Mouse (Mus musculus): Measurements from ENCODE around the gene Gm40193. TPM values are rescaled to one million over a fixed set of nuclear protein-coding genes. Genes with fewer than 3 reads are reported as not detected.

Gene Gm40193
- polyA plus RNA-seq (2012; rRNA removed) (1.2 TPM in 1 of 2 replicates, not detected in the other), polyA plus RNA-seq (2014; fragmentation: Nextera tagmentation; extraction: Ambion mirVana) (not detected in 2 replicates)

DNA sequence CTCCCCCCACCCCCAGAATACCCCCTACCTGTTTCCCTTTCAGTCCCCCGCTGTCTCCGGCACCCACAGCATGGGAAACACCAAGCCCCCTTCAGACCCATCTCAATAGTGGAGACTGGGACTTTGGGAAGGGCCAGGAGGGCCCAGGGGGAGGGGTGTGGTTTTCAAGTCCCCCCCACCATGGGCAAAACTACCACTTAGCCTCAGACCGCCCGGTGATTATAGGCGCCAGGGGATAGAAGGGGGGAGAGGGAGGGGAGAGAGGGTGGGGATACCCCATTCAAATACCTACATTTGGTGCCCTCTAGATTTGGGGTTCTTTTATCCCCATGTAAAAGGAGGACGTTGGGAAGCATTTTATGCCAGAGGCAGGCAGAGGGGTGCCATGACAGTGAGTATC, at the start of gene Gm40193:
TSS of gene Gm40193 (minus strand) at position 101 of the 400 bp plus-strand sequence.
- H3K4me2 ChIP-seq (replicated peaks; ENCODE audit: low read depth, low read length, severe bottlenecking): no peak within 1 kb of the TSS
- no peaks in the 10 kb centered on the region for H3K27me3 ChIP-seq (ENCODE audit: control insufficient read depth, insufficient read depth, low read length)
- no peaks in the 10 kb centered on the region for H3K4me1 ChIP-seq (ENCODE audit: control insufficient read depth, insufficient read depth, low read length)
- 80% methylated on average over 6 of the region's 6 CpGs for WGBS
- no peaks in the 10 kb centered on the region for H3K9me3 ChIP-seq (ENCODE audit: control insufficient read depth, low read length)
- no peak within 1 kb of the TSS for H3K27ac ChIP-seq (replicated peaks; ENCODE audit: low read depth, low read length)
- DNase-seq (ENCODE audit: low spot score) (no peak), ATAC-seq (ENCODE audit: low FRiP score, low read depth) (no peak)
- H3K36me3 ChIP-seq (ENCODE audit: control insufficient read depth, insufficient read depth, low read length): peaks cover 10% of the 10 kb centered on the region
- TF ChIP-seq POLR2A (IDR thresholded peaks at IDR 0.05; ENCODE audit: borderline replicate concordance, extremely low read depth, insufficient read depth, insufficient read length): no peak
- H3K4me3 ChIP-seq (replicated peaks; ENCODE audit: low read length): no peak within 1 kb of the TSS
- H3K9ac ChIP-seq (ENCODE audit: low read depth, low read length, severe bottlenecking): no peak within 1 kb of the TSS

DNA sequence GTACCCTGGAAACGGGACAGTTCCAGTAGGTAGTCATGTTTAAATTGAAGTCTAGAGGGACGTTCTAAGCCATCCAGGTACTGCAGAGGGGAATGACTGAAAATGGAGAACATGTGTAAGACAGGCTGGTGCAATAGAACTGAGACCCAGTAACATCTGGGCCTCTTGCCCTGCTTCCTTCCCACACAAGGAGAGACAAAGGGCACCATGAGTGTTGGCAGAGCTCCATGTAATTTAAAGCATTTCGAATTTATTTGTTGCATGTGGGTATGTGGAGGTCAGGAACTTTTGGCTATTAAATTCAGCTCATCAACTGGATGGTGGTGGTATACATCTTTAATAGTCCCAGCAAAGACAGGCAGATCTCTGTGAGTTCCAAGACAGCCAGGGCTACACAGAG, 49.5 kb upstream of the Gm40193 start:
- Histone ChIP-seq H3K27me3 (ENCODE audit: control insufficient read depth, insufficient read depth, low read length) (no peaks in the 10 kb centered on the region), H3K36me3 (ENCODE audit: control insufficient read depth, insufficient read depth, low read length) (no peaks in the 10 kb centered on the region; the same call in 1 of the 2 replicates), H3K9ac (ENCODE audit: low read depth, low read length, severe bottlenecking) (no peak overlapping the region), H3K4me2 (replicated peaks; ENCODE audit: low read depth, low read length, severe bottlenecking) (no peak overlapping the region), H3K4me1 (ENCODE audit: control insufficient read depth, insufficient read depth, low read length) (peaks cover 53% of the 10 kb centered on the region), H3K4me3 (replicated peaks; ENCODE audit: low read length) (no peak overlapping the region), H3K9me3 (ENCODE audit: control insufficient read depth, low read length) (no peaks in the 10 kb centered on the region), H3K27ac (replicated peaks; ENCODE audit: low read depth, low read length) (no peak overlapping the region)
- no peak for ATAC-seq (ENCODE audit: low FRiP score, low read depth)
- TF ChIP-seq POLR2A (IDR thresholded peaks at IDR 0.05; ENCODE audit: borderline replicate concordance, extremely low read depth, insufficient read depth, insufficient read length): no peak
- DNase-seq (ENCODE audit: low spot score): no peak
- 28% methylated on average over 3 of the region's 3 CpGs for WGBS

DNA sequence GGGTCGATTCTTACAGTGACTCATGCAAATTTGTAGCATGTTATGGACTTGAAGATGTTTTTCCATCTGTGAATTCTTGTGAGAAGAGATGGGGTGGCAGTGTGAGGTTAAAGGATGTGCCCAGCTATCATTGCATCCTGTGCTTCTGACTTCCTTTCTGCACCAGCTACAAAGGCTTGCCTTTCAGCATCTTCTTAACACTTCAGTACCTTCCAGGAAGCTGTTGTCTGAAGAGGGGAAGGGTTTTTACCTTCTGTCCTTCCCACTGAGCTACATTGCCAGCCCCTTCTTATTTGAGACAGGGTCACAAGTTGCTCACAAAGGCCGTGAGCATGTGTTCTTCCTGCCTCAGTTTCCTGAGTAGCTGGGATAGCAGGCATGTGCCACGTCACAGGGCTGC, 48.2 kb upstream of the Gm40193 start:
- DNase-seq (ENCODE audit: low spot score) (no peak), ATAC-seq (ENCODE audit: low FRiP score, low read depth) (no peak)
- H3K27me3 ChIP-seq (ENCODE audit: control insufficient read depth, insufficient read depth, low read length): no peaks in the 10 kb centered on the region
- peaks cover 54% of the 10 kb centered on the region for H3K4me1 ChIP-seq (ENCODE audit: control insufficient read depth, insufficient read depth, low read length)
- no peak overlapping the region for H3K9ac ChIP-seq (ENCODE audit: low read depth, low read length, severe bottlenecking)
- no peak overlapping the region for H3K27ac ChIP-seq (replicated peaks; ENCODE audit: low read depth, low read length)
- no peak overlapping the region for H3K4me3 ChIP-seq (replicated peaks; ENCODE audit: low read length)
- no peak for TF ChIP-seq POLR2A (IDR thresholded peaks at IDR 0.05; ENCODE audit: borderline replicate concordance, extremely low read depth, insufficient read depth, insufficient read length)
- 80% methylated on average over 3 of the region's 3 CpGs for WGBS
- no peaks in the 10 kb centered on the region for H3K9me3 ChIP-seq (ENCODE audit: control insufficient read depth, low read length)
- H3K4me2 ChIP-seq (replicated peaks; ENCODE audit: low read depth, low read length, severe bottlenecking): no peak overlapping the region
- H3K36me3 ChIP-seq (ENCODE audit: control insufficient read depth, insufficient read depth, low read length): no peaks in the 10 kb centered on the region; the same call in 1 of the 2 replicates

DNA sequence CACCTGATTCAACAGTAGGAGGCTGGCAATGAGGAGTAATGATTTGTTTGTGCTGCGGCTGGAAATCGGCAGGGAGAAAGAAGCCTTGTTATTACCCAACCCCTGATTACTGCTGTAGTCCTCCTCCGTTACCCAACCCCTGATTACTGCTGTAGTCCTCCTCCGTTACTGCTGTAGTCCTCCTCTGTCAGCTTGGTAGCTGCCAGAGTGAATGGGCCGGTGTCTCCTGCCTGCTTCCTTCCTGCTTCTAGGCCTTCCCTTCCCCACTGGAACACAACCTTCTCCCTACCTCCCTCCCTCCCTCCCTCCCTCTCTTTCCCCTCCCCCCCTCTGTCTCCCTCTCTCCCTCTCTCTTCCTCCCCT, 47.6 kb upstream of the Gm40193 start:
- Histone ChIP-seq H3K27me3 (ENCODE audit: control insufficient read depth, insufficient read depth, low read length) (no peaks in the 10 kb centered on the region), H3K4me3 (replicated peaks; ENCODE audit: low read length) (no peak overlapping the region), H3K4me1 (ENCODE audit: control insufficient read depth, insufficient read depth, low read length) (peaks cover 48% of the 10 kb centered on the region), H3K9ac (ENCODE audit: low read depth, low read length, severe bottlenecking) (no peak overlapping the region), H3K4me2 (replicated peaks; ENCODE audit: low read depth, low read length, severe bottlenecking) (no peak overlapping the region), H3K27ac (replicated peaks; ENCODE audit: low read depth, low read length) (no peak overlapping the region), H3K36me3 (ENCODE audit: control insufficient read depth, insufficient read depth, low read length) (no peaks in the 10 kb centered on the region; the same call in 1 of the 2 replicates), H3K9me3 (ENCODE audit: control insufficient read depth, low read length) (no peaks in the 10 kb centered on the region)
- no peak for ATAC-seq (ENCODE audit: low FRiP score, low read depth)
- DNase-seq (ENCODE audit: low spot score): no peak
- WGBS: 47% methylated on average over 5 of the region's 5 CpGs
- TF ChIP-seq POLR2A (IDR thresholded peaks at IDR 0.05; ENCODE audit: borderline replicate concordance, extremely low read depth, insufficient read depth, insufficient read length): no peak

DNA sequence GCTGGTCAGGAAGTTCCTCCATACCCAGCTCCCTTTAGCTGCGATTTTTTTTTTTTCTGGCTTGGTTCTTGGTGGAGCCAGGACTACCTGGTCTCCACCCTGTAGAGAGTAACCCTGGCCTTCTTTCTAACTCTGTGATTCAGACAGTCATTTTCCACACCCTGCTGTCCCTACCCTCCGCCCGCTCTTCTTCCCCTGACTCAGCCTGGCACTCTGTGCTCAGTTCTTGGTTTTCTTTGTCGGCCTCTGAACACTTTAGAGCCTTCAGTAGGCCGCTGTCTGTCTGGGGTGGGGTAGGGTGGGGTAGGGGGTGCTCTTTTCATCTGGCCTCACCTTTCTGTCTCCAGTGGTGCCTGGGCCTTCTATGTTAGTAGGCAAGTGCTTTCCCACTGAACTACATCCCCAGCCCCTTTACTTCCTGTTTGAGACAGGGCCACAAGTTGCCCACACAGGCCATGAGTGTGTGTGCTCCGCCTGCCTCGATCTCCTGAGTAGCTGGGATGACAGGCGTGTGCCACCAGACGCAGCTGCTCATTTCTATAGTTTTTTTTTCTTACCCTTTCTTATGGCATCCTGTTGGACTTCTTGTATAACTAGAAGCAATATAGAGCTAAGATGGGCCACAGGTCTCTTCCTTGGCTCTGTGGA, 47.1 kb upstream of the Gm40193 start:
- H3K9me3 ChIP-seq (ENCODE audit: control insufficient read depth, low read length): no peaks in the 10 kb centered on the region
- ATAC-seq (ENCODE audit: low FRiP score, low read depth): no peak
- no peak overlapping the region for H3K9ac ChIP-seq (ENCODE audit: low read depth, low read length, severe bottlenecking)
- no peak overlapping the region for H3K4me3 ChIP-seq (replicated peaks; ENCODE audit: low read length)
- no peaks in the 10 kb centered on the region for H3K27me3 ChIP-seq (ENCODE audit: control insufficient read depth, insufficient read depth, low read length)
- peaks cover 43% of the 10 kb centered on the region for H3K4me1 ChIP-seq (ENCODE audit: control insufficient read depth, insufficient read depth, low read length)
- TF ChIP-seq POLR2A (IDR thresholded peaks at IDR 0.05; ENCODE audit: borderline replicate concordance, extremely low read depth, insufficient read depth, insufficient read length): no peak
- 79% methylated on average over 9 of the region's 9 CpGs for WGBS
- H3K36me3 ChIP-seq (ENCODE audit: control insufficient read depth, insufficient read depth, low read length): no peaks in the 10 kb centered on the region; the same call in 1 of the 2 replicates
- no peak for DNase-seq (ENCODE audit: low spot score)
- no peak overlapping the region for H3K4me2 ChIP-seq (replicated peaks; ENCODE audit: low read depth, low read length, severe bottlenecking)
- H3K27ac ChIP-seq (replicated peaks; ENCODE audit: low read depth, low read length): no peak overlapping the region

Data from limb, embryonic 14.5 days (tissue).